Mouse (Mus musculus): ENCODE measurements around the gene Foxm1.

Foxm1 gene

DNA sequence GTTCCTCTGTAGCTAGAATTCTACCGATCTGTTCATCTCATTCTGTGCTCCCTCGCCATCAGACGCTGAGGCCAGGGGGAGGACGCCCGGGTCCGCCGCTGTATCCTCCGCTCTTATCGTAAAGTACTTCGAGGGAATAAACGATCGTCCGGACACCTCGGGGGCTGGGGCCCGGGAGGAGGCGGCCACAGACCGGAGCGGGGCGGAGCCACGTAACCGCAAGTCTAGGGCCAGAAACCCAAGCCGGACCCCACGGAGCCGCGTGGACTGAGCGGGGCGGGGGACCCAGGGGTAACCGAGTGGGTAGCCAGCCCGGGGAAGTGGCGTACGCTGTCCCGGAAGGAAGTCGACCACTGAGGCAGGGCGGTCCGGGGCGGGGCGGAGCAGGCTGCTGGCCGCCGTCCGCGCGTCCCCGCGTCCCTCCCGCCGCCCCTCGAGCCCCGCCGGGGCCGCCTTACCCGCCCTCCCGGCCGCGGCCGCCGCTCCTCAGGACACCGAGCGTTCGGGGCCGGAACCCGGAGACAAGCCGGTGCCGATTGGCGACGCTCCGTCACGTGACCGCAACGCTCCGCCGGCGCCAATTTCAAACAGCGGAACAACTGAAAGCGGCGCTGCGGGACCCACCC lies at the start of gene Foxm1, which contains the start of gene Rhno1:
Gene Foxm1, plus strand, starts transcription at position 587 of the 626 bp plus-strand sequence.
Gene Rhno1, minus strand, starts transcription at position 531 of the 626 bp plus-strand sequence.
- peak; percentile 86 to 87 for DNase-seq

GRCm38 (mm10) chr6:128314796-128315195 lies 48.0 kb upstream of the Foxm1 start:
- no peak for DNase-seq

DNA sequence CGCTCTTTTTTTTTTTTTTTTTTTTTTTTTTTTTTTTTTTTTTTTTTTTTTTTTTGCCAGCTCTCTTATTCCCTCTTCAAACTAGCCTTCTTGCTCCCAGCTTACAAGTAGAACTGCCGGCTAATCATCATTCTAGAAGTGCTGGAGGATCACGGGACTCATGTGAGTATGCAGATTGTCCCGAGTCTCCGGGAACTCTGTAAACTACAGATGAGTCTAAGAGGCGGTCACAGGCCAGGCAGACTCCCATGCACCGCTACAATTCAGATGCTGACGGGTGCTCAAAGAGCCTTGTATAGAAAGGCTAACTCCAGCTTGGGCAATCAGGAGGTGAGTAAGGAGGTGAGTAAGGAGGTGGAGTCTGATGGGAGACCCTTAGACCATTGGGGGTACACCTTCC lies 47.2 kb upstream of the Foxm1 start:
- no peak for DNase-seq

GRCm38 (mm10) chr6:128318317-128318716 lies 44.5 kb upstream of the Foxm1 start:
- DNase-seq = peak in 1 of 2 experiments; percentile 25

DNA sequence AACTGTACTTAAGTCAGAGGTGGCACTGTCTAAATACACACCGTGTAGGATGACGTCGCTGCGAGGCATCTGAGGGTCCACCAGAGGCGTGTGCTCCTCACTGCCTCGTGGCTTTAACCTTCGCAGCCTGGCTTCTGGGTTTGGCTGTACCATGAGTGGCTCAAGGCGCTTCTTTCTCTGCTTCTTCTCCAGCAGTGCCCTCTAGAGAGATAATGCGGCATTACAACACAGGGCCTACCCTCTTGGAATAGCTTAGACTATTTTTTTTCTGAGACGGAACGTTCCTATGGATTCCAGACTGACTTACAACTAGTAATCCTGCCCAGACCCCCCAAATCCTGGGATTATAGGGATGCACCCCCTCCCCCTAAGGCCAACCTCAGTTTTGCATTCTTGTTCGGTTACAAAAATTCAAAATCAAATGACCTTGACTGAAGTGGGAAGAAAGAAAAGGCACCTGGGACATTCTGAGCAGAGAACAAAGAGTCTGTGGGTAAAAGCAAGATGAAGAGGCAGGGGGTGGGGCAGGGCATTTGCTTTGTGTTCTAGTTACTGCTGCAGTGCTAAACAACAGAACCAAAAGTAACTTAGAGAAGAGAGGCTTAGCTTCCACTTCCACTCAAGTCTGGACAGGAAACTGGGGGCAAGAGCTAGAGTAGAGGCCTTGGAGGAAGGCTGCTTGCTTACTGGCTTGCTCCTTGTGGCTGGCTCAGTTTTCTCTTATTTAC lies 28.2 kb upstream of the Foxm1 start:
- peak; percentile 53 to 60 for DNase-seq

DNA sequence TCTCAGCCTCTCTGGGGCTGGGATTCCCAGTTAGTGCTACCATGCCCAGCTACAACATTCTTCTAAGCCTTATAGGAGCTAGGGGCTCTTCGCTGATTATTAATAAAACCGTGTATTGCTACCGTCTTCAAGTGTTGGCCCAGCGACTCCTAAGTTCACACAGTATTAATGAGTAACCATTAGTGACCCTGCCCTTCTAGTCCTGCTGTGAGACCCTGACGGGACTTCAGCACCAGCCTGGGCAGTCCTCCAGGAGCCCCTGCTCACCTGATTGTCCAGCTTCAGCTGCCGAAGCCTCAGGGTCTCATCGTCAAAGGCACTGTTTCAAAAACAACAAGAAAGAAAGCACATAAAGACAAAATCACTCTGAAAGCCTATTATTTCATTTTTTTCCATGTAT lies 25.3 kb upstream of the Foxm1 start:
- DNase-seq = no peak

DNA sequence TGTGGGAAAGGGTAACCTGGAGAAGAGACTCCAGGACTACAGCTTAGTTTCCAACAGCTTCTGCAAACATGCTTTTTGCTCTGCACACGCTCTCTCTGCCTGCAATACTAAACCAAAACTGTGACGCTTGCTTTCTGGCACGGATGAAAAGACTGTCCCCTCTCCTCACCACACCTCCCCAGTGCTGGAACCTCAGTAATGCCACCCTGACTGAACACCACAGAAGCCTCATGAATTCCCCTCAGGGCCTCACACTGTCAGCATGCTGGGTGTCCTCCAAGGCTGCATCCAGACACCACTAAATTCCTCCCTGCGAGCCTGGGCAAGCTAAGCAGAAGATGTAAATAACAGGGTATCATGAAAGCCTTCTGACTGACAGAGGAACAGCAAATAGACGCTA lies 23.9 kb upstream of the Foxm1 start:
- no peak for DNase-seq

DNA sequence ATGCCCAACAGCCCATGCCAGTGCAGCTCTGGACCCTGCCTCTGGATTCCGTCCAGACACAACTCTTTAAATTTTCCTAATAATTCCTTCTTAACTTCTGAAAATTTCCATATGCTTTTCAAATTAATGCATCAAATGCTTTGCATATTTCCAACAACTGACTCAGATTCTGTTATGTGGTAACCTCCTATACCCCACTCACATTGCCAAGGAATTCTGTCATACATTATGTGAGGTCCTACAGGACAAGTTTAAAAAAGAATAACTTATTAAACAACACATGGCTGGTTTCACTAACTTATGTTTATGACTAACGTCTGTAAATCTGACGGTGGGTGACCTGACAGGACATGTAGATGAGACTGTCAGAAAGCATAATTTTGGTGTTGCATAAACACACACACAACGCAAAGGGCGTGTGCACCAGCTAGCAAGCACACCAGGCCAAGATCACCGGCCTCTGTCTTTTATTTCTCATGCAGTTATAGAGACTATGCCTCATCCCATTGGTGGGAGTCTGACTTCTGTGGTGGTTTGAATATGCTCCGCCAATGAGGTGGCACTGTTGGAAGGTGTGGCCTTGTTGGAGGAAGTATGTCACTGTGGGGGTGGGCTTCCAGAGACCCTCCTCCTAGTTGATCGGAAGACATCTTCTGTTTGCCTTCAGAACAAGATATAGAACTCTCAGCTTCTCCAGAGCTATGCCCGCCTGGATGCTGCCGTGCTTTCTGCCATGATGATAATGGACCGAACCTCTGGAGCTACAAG lies 20.6 kb upstream of the Foxm1 start:
- no peak for DNase-seq

- no peak for DNase-seq
These were observed 17.1 kb upstream of the Foxm1 start for GRCm38 (mm10) chr6:128345623-128346022.

DNA sequence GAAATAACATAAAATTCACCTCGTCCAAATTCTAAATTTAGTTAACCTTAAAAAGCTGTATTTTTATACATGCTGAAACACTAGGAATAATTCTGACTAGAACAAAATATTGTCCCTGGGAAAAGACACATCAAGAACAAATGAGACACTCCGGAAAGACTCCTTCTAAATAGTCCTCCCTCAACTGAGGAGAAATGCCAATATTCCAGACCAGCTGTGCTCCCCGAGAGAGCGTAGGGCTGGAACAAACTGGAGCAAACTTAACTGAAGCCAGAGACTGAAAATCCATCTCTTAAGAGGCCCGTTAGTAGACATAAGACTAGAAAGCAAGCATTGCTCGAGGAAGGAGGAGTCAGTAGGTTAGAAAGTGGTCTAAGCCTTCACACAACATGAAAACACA lies 16.0 kb upstream of the Foxm1 start:
- DNase-seq = no peak

- no peak for DNase-seq
These were observed 13.1 kb upstream of the Foxm1 start for GRCm38 (mm10) chr6:128349711-128350110.

DNA sequence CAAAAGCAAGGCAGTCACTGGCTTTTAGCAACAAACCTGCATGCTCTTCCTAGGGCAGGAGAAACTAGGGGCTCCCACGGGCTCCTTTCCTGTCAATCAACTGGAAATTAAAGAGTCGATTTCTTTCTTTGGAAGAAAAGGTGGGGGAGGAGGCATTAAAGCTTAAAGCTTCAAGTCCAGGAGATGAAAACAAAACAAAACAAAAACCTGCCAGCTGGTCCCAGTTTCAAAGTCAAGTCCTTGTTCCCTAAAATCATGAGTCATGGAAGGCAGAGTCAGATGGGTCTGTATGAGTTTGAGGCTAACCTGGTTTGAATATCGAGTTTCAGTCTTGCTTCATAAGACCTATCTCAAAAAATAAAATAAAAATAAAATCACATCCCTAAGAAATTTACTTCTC lies 8.6 kb upstream of the Foxm1 start:
- DNase-seq = no peak

GRCm38 (mm10) chr6:128355201-128355681 lies 7.5 kb upstream of the Foxm1 start:
- DNase-seq = peak in 1 of 2 experiments; percentile 12

DNA sequence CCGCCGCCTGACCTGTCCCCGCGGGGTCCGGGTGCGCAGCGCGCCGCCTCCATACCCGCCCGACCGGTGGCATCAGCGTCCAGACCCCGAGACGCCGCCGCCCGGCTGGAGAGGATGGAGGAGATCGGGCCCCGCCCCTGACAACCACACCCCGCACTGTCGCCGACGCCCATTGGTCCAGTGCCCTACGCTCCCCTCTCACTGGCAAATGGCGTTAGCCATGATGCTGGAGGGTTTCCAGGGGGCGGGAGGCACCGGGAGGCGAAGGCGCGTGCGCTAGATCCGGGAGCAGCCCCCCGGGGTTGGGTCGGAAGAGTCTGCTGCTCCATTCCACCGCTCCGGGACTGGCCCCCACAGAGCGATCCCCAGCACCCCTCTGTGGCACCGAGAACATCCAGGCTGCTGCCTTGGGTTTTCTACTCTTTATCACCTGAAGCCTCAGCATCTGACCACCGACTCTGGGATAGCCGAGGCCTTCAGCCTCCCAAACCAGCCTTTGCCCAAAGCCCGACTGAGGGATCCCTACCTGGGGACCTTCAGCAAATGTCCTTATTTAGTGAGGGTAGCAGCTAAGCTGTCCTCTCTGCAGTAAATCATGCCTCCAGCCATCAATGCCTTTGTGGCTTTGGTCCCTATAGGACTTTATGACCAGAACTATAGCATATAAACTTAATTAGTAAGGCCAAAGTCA lies 6.9 kb upstream of the Foxm1 start, which contains the start of gene Tulp3:
Gene Tulp3, minus strand, starts transcription at position 126 of the 691 bp plus-strand sequence.
- DNase-seq = peak; percentile 87 to 90

GRCm38 (mm10) chr6:128358999-128359398 lies 3.8 kb upstream of the Foxm1 start:
- DNase-seq = peak; percentile 67 to 76

DNA sequence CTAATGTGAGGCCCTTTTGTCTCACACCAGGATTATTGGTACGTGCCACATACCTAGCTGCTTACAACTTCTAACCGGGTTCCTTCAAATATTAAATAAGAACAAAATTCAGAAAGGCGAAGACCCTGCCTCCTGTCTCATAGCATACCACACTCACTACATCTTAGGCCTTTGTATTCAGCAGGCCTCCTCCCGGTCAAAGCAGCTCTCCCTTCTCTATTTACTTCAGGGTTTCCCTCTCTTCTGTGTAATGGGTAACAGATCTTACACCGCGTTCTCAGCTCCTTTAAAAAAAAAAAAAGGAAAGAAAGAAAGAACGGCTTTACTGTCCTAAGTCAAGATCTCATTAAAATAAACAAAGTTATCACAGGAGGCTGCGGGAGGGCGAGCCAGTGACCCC lies 866 bp upstream of the Foxm1 start:
- no peak for DNase-seq

DNA sequence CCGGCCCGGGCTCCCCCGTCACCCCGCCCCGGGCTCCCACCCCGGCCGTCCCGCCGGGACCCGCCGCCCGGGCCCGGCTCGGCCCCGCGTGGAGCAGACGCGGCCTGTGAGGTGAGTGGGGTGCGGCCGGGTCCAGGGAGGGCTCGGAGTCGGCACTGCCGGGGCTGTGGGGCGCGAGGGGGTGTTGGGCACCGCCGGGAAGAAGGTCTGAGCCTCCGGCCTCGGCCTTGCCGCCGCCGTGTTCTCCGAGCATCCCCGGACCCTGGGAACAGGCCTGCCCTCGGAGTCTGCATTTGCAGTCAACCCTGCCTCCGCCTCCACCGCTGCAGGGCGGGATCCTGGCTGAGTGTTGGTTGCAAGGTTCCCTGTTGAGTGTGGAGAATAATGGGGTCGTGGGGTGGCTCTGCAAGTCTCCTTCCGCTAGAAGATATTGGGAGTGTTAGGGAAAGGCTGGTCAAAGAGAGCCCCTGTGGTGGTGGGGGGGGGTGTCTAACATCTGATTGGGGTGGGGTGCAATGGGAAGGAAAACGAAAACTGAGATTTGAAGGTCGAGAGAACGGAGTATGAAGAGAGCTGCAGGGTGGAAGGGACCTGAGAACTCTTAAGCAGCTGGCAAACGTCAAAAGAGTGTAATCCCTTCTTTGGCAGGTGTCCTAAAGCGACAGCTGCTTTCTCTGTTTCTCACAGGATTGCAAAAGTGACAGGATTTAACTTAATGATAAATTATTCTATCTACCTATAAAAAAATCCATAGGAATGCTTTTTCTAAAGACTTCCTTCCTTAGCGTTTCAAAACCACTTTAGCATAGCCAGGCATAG lies 449 bp downstream of the Foxm1 start:
- no peak for DNase-seq

DNA sequence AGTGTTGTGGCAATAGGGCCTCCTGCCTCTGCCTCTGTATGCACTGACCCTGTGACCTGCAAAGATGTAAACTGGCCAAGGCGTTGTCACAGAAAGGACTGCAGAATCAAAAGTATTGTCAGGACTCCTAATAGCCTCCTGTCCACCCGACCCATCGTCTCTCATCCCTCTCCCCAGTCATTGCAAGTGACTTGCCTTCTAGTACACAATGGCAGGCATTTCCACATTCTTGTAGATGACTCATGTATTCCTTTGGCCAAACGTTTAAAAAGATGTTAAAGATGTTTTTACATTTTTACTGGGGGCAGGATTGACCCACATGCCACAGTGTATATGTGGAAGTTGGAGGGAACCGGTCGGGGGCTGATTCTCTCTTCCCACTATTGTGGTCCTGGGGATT lies 2.0 kb downstream of the Foxm1 start:
- no peak for DNase-seq

DNA sequence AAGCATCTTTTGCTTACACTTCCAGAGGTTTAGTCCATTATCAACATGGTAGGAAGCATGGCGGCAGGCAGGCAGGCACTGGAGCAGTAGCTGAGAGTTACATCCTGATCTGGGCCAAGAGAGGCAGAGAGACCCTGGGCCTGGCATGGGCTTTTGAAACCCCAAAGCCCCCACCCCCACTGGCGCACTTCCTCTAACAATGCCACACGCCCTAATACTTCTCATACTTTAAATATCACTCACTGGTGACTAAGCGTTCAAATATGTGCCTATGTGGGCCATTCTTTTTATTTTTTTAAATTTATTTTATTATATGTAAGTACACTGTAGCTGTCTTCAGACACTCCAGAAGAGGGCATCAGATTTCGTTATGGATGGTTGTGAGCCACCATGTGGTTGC lies 3.7 kb downstream of the Foxm1 start:
- no peak for DNase-seq

GRCm38 (mm10) chr6:128370040-128370439 lies 7.3 kb downstream of the Foxm1 start:
- DNase-seq = no peak

GRCm38 (mm10) chr6:128375192-128375591 lies 12.4 kb downstream of the Foxm1 start, which contains the start of the genes Tex52 and Gm44596:
Gene Tex52 (plus strand): TSS chr6:128375456.
Gene Gm44596 (plus strand): TSS chr6:128375503.
- no peak for DNase-seq

Measured in thymus, postnatal 36 days (tissue).